ENCODE assay signal across 8 mouse cellular contexts in the genomic region with DNA sequence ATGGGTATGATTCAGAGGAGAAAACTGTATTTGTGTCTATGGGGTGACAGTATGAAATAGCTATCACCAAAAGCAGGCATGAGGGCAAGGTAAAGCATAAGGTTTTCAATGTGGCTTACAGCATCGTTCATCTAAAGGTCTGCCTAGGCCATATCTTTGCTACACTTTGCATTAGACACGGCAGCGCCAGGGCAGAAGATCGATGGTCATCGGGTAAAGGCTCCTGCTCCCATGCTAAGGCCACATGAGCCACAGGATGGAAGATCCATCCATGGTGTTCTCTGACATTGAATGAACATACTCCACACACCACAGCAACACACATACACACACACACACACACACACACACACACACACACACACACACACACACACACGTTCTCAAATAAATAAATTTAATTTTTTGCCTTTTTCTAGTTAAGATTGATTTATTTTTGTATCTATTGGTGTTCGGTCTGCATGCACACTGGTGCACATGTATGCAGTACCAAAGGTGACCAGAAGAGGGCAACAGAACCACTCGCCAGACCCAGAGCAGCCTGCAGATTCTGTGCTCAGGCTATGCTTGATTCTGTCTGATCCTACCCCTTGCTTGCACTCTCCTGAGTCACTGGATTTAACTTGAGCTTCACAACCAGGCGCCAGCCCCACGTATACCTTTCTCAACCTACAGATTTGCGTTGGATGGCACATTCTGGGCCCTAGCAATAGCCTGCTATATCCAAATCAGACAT. TPM values are rescaled to one million over a fixed set of nuclear protein-coding genes. Genes with fewer than 3 reads are reported as not detected.
DNase-seq lines count a peak whose midpoint lies in the region; ATAC-seq and TF ChIP-seq lines count a peak whose summit lies in the region.

No protein-coding gene starts in this region.

- H3K4me1 ChIP-seq in kidney, embryonic 14.5 days (ENCODE audit: control insufficient read depth, insufficient read depth, low read length) = no peaks in the 10 kb centered on the region
- no peaks in the 10 kb centered on the region for H3K4me1 ChIP-seq in limb, embryonic 14.5 days (ENCODE audit: control insufficient read depth, insufficient read depth, low read length)

- intact Hi-C loops in gastrocnemius, postnatal 14 days (cut with DNase I; ENCODE audit: low total_unique reads) = no loop called here

- peak; percentile 57 for DNase-seq in 416B (ENCODE audit: low read depth)
- DNase-seq in adrenal gland, adult 18-20 months (ENCODE audit: low spot score in 2 of 2) = peak; percentile 46 to 56
- peak; percentile 87 for DNase-seq in embryo, embryonic 10 days (ENCODE audit: low spot score)
- peak; percentile 61 for DNase-seq in gastrocnemius, postnatal 14 days
- DNase-seq in limb, embryonic 14.5 days (ENCODE audit: low spot score) = peak; percentile 57
- peak; percentile 70 for DNase-seq in neural tube, embryonic 10.5 days (ENCODE audit: extremely low spot score, low spot score)
- peak; percentile 71 for DNase-seq in testis, postnatal 10 days (ENCODE audit: low spot score)

- no peak overlapping the region for H3K27ac ChIP-seq in kidney, embryonic 14.5 days (ENCODE audit: low read depth, low read length)
- H3K27ac ChIP-seq in limb, embryonic 14.5 days (replicated peaks; ENCODE audit: low read depth, low read length) = no peak overlapping the region

- TF ChIP-seq POLR2A in limb, embryonic 14.5 days (IDR thresholded peaks at IDR 0.05; ENCODE audit: borderline replicate concordance, extremely low read depth, insufficient read depth, insufficient read length) = no peak

- ATAC-seq in kidney, embryonic 14.5 days (ENCODE audit: low FRiP score, low TSS enrichment) = peak; percentile 32; the same call in 1 of the 2 replicates
- peak; percentile 72; the same call in 1 of the 2 replicates for ATAC-seq in limb, embryonic 14.5 days (ENCODE audit: low FRiP score, low read depth)

- WGBS in kidney, embryonic 14.5 days = 43% methylated on average over 11 of the region's 11 CpGs
- WGBS in limb, embryonic 14.5 days = 33% methylated on average over 11 of the region's 11 CpGs

- H3K9me3 ChIP-seq in kidney, embryonic 14.5 days (ENCODE audit: control insufficient read depth, low read length) = no peaks in the 10 kb centered on the region
- no peaks in the 10 kb centered on the region for H3K9me3 ChIP-seq in limb, embryonic 14.5 days (ENCODE audit: control insufficient read depth, low read length)

- H3K9ac ChIP-seq in kidney, embryonic 14.5 days (ENCODE audit: low read depth, low read length) = no peak overlapping the region
- H3K9ac ChIP-seq in limb, embryonic 14.5 days (ENCODE audit: low read depth, low read length, severe bottlenecking) = no peak overlapping the region

- no peak overlapping the region for H3K4me2 ChIP-seq in kidney, embryonic 14.5 days (replicated peaks; ENCODE audit: low read depth, low read length)
- H3K4me2 ChIP-seq in limb, embryonic 14.5 days (replicated peaks; ENCODE audit: low read depth, low read length, severe bottlenecking) = no peak overlapping the region

- H3K4me3 ChIP-seq in kidney, embryonic 14.5 days (ENCODE audit: low read length) = no peak overlapping the region
- no peak overlapping the region for H3K4me3 ChIP-seq in limb, embryonic 14.5 days (replicated peaks; ENCODE audit: low read length)

- no peaks in the 10 kb centered on the region for H3K27me3 ChIP-seq in kidney, embryonic 14.5 days (ENCODE audit: control insufficient read depth, insufficient read depth, low read length)
- H3K27me3 ChIP-seq in limb, embryonic 14.5 days (ENCODE audit: control insufficient read depth, insufficient read depth, low read length) = no peaks in the 10 kb centered on the region

- no peaks in the 10 kb centered on the region for H3K36me3 ChIP-seq in kidney, embryonic 14.5 days (ENCODE audit: control insufficient read depth, insufficient read depth, low read length)
- no peaks in the 10 kb centered on the region for H3K36me3 ChIP-seq in limb, embryonic 14.5 days (ENCODE audit: control insufficient read depth, insufficient read depth, low read length)

RNA-seq across cellular contexts. Expression of gene Scg3, which starts 36.3 kb away (rescaled TPM):
- total RNA-seq in adrenal gland, adult 18-20 months (2021) = 10 to 100 TPM; 24.6 to 25.0 TPM
- total RNA-seq in gastrocnemius, postnatal 14 days (2021) = 1 to 10 TPM; 3.3 TPM
- 0.26 and 0.35 TPM in 2 replicates for polyA plus RNA-seq in kidney, embryonic 14.5 days (2014; fragmentation: Nextera tagmentation; extraction: Ambion mirVana)
- polyA plus RNA-seq in limb, embryonic 14.5 days (2012; rRNA removed) = 0.26 and 0.50 TPM in 2 replicates
- polyA plus RNA-seq in limb, embryonic 14.5 days (2014; fragmentation: Nextera tagmentation; extraction: Ambion mirVana) = 0.30 and 0.35 TPM in 2 replicates

RNA-seq across cellular contexts. Expression of gene Bmp5, which starts 55.0 kb away (rescaled TPM):
- under 1 TPM; 0.36 to 0.61 TPM for total RNA-seq in adrenal gland, adult 18-20 months (2021)
- 1 to 10 TPM; 2.9 to 3.7 TPM for total RNA-seq in gastrocnemius, postnatal 14 days (2021)
- polyA plus RNA-seq in kidney, embryonic 14.5 days (2014; fragmentation: Nextera tagmentation; extraction: Ambion mirVana) = 0.96 and 1.4 TPM in 2 replicates
- 12.3 and 12.8 TPM in 2 replicates for polyA plus RNA-seq in limb, embryonic 14.5 days (2012; rRNA removed)
- polyA plus RNA-seq in limb, embryonic 14.5 days (2014; fragmentation: Nextera tagmentation; extraction: Ambion mirVana) = 11.2 and 11.5 TPM in 2 replicates

Comparison
In these comparisons a context has a peak if more than half of its experiments do, and no peak if none do; other contexts are left out.
1. RNA of gene Scg3, which starts 36.3 kb away (total RNA-seq): 24.6 to 25.0 TPM in adrenal gland, adult 18-20 months; 3.3 TPM in gastrocnemius, postnatal 14 days; every median in the first group is over 4 times any median in the second.
2. Peak in every context shown above with its lines, with median percentiles within 50 percentile points of each other: DNase-seq.